Mouse (Mus musculus) lung, postnatal 36 days (tissue): Measurements from ENCODE around the gene Gm7030.

Experiments used
- DNase-seq: peaks from one replicate; pipeline ENCODE4 v3.0.0; 2022; ENCODE audit warnings: mixed read lengths

Gene Gm7030

GRCm38 (mm10) chr17:36060829-36061228 is 68.4 kb downstream of the Gm7030 start:
- peak; percentile 94 for DNase-seq
